Mouse (Mus musculus) stomach, postnatal 0 days (tissue): ENCODE data around the gene Arrb2. TPM values are rescaled to one million over a fixed set of nuclear protein-coding genes. Genes with fewer than 3 reads are reported as not detected.

ENCODE experiments used
- ATAC-seq: fragments of 200-750 bp; cut with Nextera tagmentation; 2 replicates; pipeline ENCODE4 v1.8.0; 2017; ENCODE audit not compliant: low FRiP score, low TSS enrichment
- DNase-seq: peaks from one replicate; pipeline ENCODE4 v3.0.0-alpha.2; 2016; ENCODE audit warnings: low spot score
- H3K27ac ChIP-seq: fragments of 300-500 bp; sonication (generic); replicated peaks from 2 replicates; pipeline ENCODE4 v1.5.1; 2014; ENCODE audit warnings: mild to moderate bottlenecking, control low read depth
- H3K27me3 ChIP-seq: fragments of 300-500 bp; sonication (generic); 2 replicates; pipeline ENCODE4 v1.6.1; 2014; ENCODE audit warnings: low read length; ENCODE audit not compliant: control insufficient read depth, insufficient read depth
- H3K36me3 ChIP-seq: fragments of 300-500 bp; sonication (generic); 2 replicates; pipeline ENCODE4 v1.6.1; 2014; ENCODE audit warnings: low read length, mixed read lengths; ENCODE audit not compliant: control insufficient read depth, insufficient read depth
- H3K4me1 ChIP-seq: fragments of 300-500 bp; sonication (generic); replicated peaks from 2 replicates; pipeline ENCODE4 v1.6.1; 2014; ENCODE audit warnings: antibody characterized with exemption; ENCODE audit not compliant: control insufficient read depth, insufficient read depth
- H3K4me2 ChIP-seq: fragments of 300-500 bp; sonication (generic); replicated peaks from 2 replicates; pipeline ENCODE4 v1.6.1; 2014; ENCODE audit warnings: low read depth, mild to moderate bottlenecking, control low read depth, moderate library complexity
- H3K4me3 ChIP-seq: fragments of 300-500 bp; sonication (generic); 2 replicates; pipeline ENCODE4 v1.5.1; 2014; ENCODE audit warnings: low read depth, low read length, control low read depth
- H3K9ac ChIP-seq: fragments of 300-500 bp; sonication (generic); 2 replicates; pipeline ENCODE4 v1.6.1; 2014; ENCODE audit warnings: mild to moderate bottlenecking, low read length, control low read depth, mixed read lengths
- H3K9me3 ChIP-seq: fragments of 300-500 bp; sonication (generic); 2 replicates; pipeline ENCODE4 v1.6.1; 2016; ENCODE audit warnings: low read length; ENCODE audit not compliant: control insufficient read depth
- CTCF ChIP-seq: IDR thresholded peaks from 2 replicates; pipeline ENCODE4 v1.5.1; 2016; ENCODE audit warnings: antibody characterized with exemption, low read depth, mild to moderate bottlenecking, moderate library complexity
- EP300 ChIP-seq: optimal IDR thresholded peaks from 2 replicates; pipeline ENCODE3; 2016; ENCODE audit warnings: antibody characterized with exemption
- WGBS: fragments of 180-500 bp; shearing (Covaris S2); extraction: QIAGEN DNeasy Blood & Tissue Kit; methylation state at CpG from one replicate; pipeline ENCODE4 v1.1.7; 2014; 5-methylcytosine and 5-hydroxymethylcytosine counted together
- microRNA-seq: library from miRNA; unstranded; fragments of <30 nt; microRNA quantifications from one replicate; pipeline ENCODE4, GENCODE M21; 2016
- polyA plus RNA-seq: library from polyadenylated mRNA; unstranded; fragments of >200 nt; fragmentation: Nextera tagmentation; extraction: Ambion mirVana; gene quantifications from 2 replicates; pipeline ENCODE4 v1.2.1, GENCODE M21; 2015

Gene Arrb2
- polyA plus RNA-seq, 1 experiment from 2014 or later = 9.5 TPM

GRCm38 (mm10) chr11:70489684-70490083, 57.2 kb downstream of the Arrb2 start:
- ATAC-seq (no peak), DNase-seq (no peak)
- Histone ChIP-seq H3K27me3 (no peaks in the 10 kb centered on the region), H3K27ac (no peak overlapping the region), H3K9ac (no peak overlapping the region), H3K4me1 (no peaks in the 10 kb centered on the region), H3K4me2 (no peak overlapping the region), H3K36me3 (no peaks in the 10 kb centered on the region), H3K4me3 (no peak overlapping the region), H3K9me3 (no peaks in the 10 kb centered on the region)
- 86% methylated on average over 6 of the region's 6 CpGs for WGBS
- TF ChIP-seq EP300 (no peak), CTCF (no peak)

Small RNAs within 50 kb of the gene (microRNA-seq; reads per million reads assigned to microRNA genes)
- not detected for gene Mir7115

Other genes with a start within 250 kb of the Arrb2 start
- 2.5 and 3.1 TPM in 2 replicates for gene Slc16a11, start 219.9 kb upstream of the Arrb2 start, polyA plus RNA-seq
- gene Slc16a13, start 211.6 kb upstream of the Arrb2 start, polyA plus RNA-seq = 5.7 and 6.1 TPM in 2 replicates
- 3.2 and 3.6 TPM in 2 replicates for gene Bcl6b, start 202.8 kb upstream of the Arrb2 start, polyA plus RNA-seq
- 81.0 and 83.6 TPM in 2 replicates for gene 0610010K14Rik, start 194.7 kb upstream of the Arrb2 start, polyA plus RNA-seq
- 7.5 and 10.1 TPM in 2 replicates for gene Gm21988, start 192.8 kb upstream of the Arrb2 start, polyA plus RNA-seq
- gene Rnasek, start 192.8 kb upstream of the Arrb2 start, polyA plus RNA-seq = 317 and 326 TPM in 2 replicates
- 13.8 and 16.5 TPM in 2 replicates for gene Alox12, start 177.3 kb upstream of the Arrb2 start, polyA plus RNA-seq
- 0.05 and 0.17 TPM in 2 replicates for gene Alox12e, start 110.0 kb upstream of the Arrb2 start, polyA plus RNA-seq
- gene Alox15, start 80.6 kb upstream of the Arrb2 start, polyA plus RNA-seq = 3.2 and 12.3 TPM in 2 replicates
- gene Pelp1, start 22.6 kb upstream of the Arrb2 start, polyA plus RNA-seq = 10.4 and 10.8 TPM in 2 replicates
- 27.4 and 28.6 TPM in 2 replicates for gene Med11, start 19.3 kb downstream of the Arrb2 start, polyA plus RNA-seq
- 0.62 and 0.86 TPM in 2 replicates for gene Zmynd15, start 26.8 kb downstream of the Arrb2 start, polyA plus RNA-seq
- gene Cxcl16, start 27.3 kb downstream of the Arrb2 start, polyA plus RNA-seq = 15.8 and 18.1 TPM in 2 replicates
- gene Tm4sf5, start 72.6 kb downstream of the Arrb2 start, polyA plus RNA-seq = 91.8 and 104 TPM in 2 replicates
- gene Vmo1, start 82.0 kb downstream of the Arrb2 start, polyA plus RNA-seq = 0.15 and 0.36 TPM in 2 replicates
- gene Gltpd2, start 86.6 kb downstream of the Arrb2 start, polyA plus RNA-seq = 0.32 and 0.40 TPM in 2 replicates
- 516 and 537 TPM in 2 replicates for gene Psmb6, start 92.7 kb downstream of the Arrb2 start, polyA plus RNA-seq
- gene Gm40193, start 100.3 kb downstream of the Arrb2 start, polyA plus RNA-seq = not detected in 2 replicates
- 16.2 and 17.7 TPM in 2 replicates for gene Pld2, start 107.4 kb downstream of the Arrb2 start, polyA plus RNA-seq
- gene Mink1, start 130.2 kb downstream of the Arrb2 start, polyA plus RNA-seq = 8.5 and 10.2 TPM in 2 replicates
- not detected in 2 replicates for gene 4930544D05Rik, start 183.2 kb downstream of the Arrb2 start, polyA plus RNA-seq
- not detected in 2 replicates for gene Chrne, start 186.6 kb downstream of the Arrb2 start, polyA plus RNA-seq
- gene Gp1ba, start 206.5 kb downstream of the Arrb2 start, polyA plus RNA-seq = 0.06 and 0.07 TPM in 2 replicates
- 62.8 and 70.5 TPM in 2 replicates for gene Rnf167, start 214.6 kb downstream of the Arrb2 start, polyA plus RNA-seq
- 120 and 121 TPM in 2 replicates for gene Slc25a11, start 214.8 kb downstream of the Arrb2 start, polyA plus RNA-seq
- 1,446 and 1,550 TPM in 2 replicates for gene Pfn1, start 222.0 kb downstream of the Arrb2 start, polyA plus RNA-seq
- gene Eno3, start 224.6 kb downstream of the Arrb2 start, polyA plus RNA-seq = 9.6 and 10.8 TPM in 2 replicates
- gene Spag7, start 236.8 kb downstream of the Arrb2 start, polyA plus RNA-seq = 77.7 and 79.4 TPM in 2 replicates